Mouse (Mus musculus) MEL-GATA-1-ER (cell line): ENCODE results near the gene 2510009E07Rik.

Experiments used
- DNase-seq: peaks from one replicate; pipeline ENCODE4 v3.0.0-alpha.2; 2012; ENCODE audit warnings: low read depth; ENCODE audit errors: extremely low read depth

The 2510009E07Rik gene

DNA sequence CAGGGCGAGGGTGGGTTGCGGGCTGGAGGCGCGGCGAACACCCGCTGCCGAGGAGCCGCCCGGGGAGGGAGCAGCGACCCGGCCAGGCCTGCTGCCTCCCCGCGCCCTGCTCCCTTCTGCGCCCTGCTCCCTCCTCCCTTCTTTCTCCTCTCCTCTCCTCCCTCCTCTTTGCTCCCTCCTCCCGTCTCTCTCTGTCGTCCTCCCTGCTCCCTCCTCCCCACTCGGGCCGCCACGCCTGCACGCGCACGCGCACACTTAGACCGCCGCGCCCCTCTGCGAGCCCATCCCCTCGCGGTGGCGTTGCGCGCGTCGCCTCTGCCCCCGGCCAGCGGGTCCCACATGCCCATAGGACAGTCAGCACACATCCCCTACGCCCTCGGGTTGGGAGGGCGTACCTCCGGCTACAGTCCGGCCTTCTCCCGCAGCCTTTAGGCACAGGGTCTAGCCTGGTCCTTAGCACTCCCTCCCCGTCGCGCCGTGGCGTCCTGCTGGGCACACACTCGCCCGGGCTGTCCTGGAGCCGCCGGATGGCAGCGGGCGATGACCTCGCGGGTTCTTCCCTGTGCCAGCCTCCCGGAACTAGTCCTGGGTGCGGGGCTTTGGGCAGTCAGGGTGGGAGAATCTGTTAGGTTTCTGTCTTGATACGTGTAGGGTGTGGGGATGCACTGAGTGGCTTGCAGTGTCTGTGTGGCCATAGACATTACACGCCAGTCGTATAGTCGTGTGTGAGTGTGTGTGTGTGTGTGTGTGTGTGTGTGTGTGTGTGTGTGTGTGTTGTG is at the start of gene 2510009E07Rik:
TSS of gene 2510009E07Rik (minus strand) at position 203 of the 779 bp plus-strand sequence.
- DNase-seq: no peak

GRCm38 (mm10) chr16:21743401-21743800 is 48.9 kb upstream of the 2510009E07Rik start:
- DNase-seq: no peak

- no peak for DNase-seq
Observed at GRCm38 (mm10) chr16:21742898-21743297, 48.4 kb upstream of the 2510009E07Rik start.

- peak; percentile 71 for DNase-seq
Observed at GRCm38 (mm10) chr16:21742191-21742870, 47.9 kb upstream of the 2510009E07Rik start.

- DNase-seq: no peak
Observed at GRCm38 (mm10) chr16:21741542-21741941, 47.1 kb upstream of the 2510009E07Rik start.

GRCm38 (mm10) chr16:21735638-21736037 is 41.2 kb upstream of the 2510009E07Rik start:
- no peak for DNase-seq

DNA sequence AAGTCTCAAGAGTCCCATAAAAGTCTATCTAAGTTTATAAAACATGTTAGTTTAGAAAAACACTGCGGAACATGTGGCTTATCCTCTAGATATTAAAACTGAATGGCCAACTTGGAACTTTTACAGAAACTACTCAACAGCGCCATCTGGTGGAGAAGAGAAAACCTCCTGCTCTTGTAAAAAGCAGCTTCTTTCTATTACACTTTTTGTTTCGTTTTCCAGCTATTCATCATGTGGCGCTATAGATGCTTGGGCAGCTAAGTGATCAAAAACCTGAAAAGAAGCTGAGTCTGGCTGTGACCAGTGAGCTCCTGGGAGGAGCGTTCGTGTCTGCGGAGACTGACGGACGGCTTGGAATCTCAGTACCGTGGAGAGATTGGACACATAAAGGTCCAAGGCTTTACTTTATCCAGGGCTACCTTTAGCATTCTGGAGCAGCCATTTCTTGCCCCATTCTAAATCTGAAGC is 33.5 kb upstream of the 2510009E07Rik start:
- DNase-seq: peak; percentile 64

GRCm38 (mm10) chr16:21727421-21727820 is 33.0 kb upstream of the 2510009E07Rik start:
- no peak for DNase-seq

GRCm38 (mm10) chr16:21724261-21724660 is 29.8 kb upstream of the 2510009E07Rik start:
- DNase-seq: no peak

- DNase-seq: peak; percentile 55
Observed at GRCm38 (mm10) chr16:21719770-21720169, 25.3 kb upstream of the 2510009E07Rik start.

DNA sequence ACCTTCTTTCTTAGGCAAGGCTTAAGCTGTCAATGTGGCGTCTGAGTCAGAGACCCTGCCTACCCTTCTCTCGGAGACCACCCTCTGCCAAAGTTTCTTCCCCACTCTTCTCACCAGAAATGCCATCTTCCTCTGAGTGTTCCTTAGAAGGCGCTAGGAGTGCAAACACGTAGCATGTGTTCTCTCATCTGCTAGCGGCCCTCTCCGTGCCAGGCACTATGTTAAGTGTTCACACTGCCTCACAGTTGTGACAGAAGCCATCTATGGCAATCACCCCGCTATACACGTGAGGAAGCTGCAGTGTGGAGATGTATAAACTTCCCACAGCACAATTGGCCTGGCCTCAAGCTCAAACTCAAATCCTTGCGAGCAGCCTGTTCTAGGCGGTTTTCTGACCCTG is 20.1 kb upstream of the 2510009E07Rik start:
- DNase-seq: no peak

DNA sequence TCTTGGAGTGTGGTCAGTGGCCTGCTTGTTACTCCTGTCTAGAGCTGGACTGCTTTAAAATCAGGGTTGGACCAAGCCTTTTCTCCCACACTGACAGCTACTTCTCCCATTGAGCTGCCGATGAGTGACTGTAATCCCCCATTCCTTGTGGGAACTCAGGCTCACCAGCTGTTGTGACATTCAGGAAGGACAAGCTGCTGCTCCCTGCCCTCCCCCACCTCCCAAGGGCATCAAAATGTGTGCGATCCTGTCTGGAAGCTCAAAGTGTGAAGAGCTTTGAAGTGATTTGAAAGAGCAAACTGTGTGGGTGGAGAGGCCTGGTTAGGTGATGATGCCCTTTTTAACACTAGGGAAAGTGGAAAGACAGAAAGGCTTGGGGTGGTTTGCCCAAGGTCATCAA is 15.9 kb upstream of the 2510009E07Rik start:
- no peak for DNase-seq

DNA sequence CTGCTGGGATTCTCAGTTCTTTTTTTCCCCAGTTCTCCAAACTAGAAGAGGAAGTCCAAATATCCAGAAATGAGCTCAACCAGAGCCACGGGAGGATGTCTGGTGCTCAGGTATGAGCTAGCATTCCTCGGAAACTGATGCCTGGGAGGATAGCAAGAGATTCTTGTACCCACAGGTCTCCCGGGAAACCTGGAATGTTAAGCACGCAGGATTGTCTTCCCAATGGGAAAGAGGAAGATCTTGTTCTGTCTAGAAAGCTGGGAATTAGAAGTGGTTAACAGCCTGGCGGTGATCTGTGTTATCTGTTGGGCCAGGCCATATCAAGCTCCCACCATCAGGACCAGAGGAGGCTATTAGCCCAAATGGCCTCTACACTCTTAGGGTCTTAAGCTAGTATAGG is 10.2 kb upstream of the 2510009E07Rik start:
- DNase-seq: no peak

GRCm38 (mm10) chr16:21702314-21702690 is 7.8 kb upstream of the 2510009E07Rik start:
- DNase-seq: no peak

DNA sequence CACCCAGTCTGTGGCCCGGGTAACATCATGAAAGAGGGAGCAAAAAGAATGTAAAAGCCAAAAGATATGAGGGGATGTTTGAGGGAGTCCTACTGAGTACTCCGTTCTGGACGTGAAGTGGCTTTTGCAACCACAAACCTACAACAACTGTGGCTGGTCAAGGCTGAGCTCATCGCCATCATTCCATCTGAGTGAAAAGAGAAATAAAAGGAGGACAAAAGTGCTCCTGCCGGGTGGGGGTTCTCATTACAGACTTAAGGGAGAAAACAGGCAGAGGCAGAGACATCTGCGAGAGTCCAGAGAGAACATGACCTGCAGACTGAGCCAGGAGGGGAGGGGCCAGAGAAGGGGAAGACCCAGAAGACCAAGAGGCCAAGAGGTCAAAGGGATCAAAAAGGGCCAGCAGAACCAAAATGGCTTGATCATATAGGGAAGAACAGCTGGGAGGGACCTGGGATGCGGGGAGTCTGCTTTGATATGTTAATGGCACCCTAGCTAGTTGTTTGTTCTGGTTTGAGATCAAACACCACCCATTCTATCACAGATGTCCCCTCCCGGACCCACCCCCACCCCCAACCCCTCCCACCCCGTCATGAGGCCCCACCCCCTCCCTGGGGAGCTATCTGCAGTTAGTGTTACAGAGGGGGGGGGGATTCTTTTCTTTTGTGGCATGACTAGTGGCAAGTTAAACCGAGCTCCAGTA is 7.3 kb upstream of the 2510009E07Rik start:
- no peak for DNase-seq

- no peak for DNase-seq
Observed at GRCm38 (mm10) chr16:21698136-21698535, 3.7 kb upstream of the 2510009E07Rik start.

- DNase-seq: no peak
Observed at GRCm38 (mm10) chr16:21696946-21697345, 2.5 kb upstream of the 2510009E07Rik start.

GRCm38 (mm10) chr16:21695242-21695578 is 745 bp upstream of the 2510009E07Rik start:
- no peak for DNase-seq

- DNase-seq: no peak
Observed at GRCm38 (mm10) chr16:21693981-21694462, 443 bp downstream of the 2510009E07Rik start.

DNA sequence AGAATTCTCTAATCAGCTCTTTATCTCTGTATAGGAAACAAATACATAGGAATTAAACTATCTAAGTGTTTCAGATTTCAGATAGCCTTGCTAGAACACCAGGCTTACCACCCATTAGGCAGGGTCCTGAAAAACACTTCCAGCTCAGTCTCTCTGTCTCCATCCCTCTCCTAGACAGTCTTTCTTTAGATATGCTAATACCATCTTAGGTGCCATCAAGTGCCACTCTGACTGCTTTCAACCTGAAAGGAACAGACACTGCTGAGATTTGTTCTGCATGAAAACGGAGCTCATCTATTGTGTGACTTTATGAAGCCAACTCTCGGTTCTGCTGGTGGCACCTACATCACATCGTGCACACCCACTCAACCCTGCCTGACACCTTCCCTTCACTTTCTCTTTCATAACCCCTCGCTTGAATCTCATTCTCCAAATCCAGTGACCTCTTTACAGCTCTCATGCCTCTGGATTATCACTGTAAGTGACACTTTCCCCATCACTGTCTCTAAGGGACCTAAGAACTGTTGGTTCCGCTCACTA is 4.2 kb downstream of the 2510009E07Rik start:
- DNase-seq: no peak

GRCm38 (mm10) chr16:21689141-21689540 is 5.3 kb downstream of the 2510009E07Rik start:
- DNase-seq: peak; percentile 6

GRCm38 (mm10) chr16:21687406-21687805 is 7.1 kb downstream of the 2510009E07Rik start:
- no peak for DNase-seq
